Mouse (Mus musculus) MEL (cell line): Measurements from ENCODE around the gene Bad.

Experiments used
- CTCF ChIP-seq, 3 experiments: IDR thresholded peaks in 2 of 3; conservative IDR thresholded peaks in 1 of 3; 2 replicates each; pipeline ENCODE4 v1.5.1; 2011 to 2012; ENCODE audit warnings: low read length in 3 of 3, low read depth in 2 of 3, mild to moderate bottlenecking in 2 of 3, improper control_type of control experiment in 1 of 3, inconsistent platforms in 1 of 3, mixed read lengths in 1 of 3, moderate library complexity in 1 of 3; ENCODE audit not compliant: control insufficient read depth in 1 of 3, insufficient read depth in 1 of 3, poor library complexity in 1 of 3, severe bottlenecking in 1 of 3
- ELF1 ChIP-seq: IDR thresholded peaks from 2 replicates; pipeline ENCODE4 v1.6.1; 2014; ENCODE audit warnings: low read depth, mild to moderate bottlenecking, inconsistent platforms, low read length, improper control_type of control experiment, moderate library complexity
- EP300 ChIP-seq, 2 experiments: IDR thresholded peaks; 2 replicates each; pipeline ENCODE4 v1.6.1; 2011; ENCODE audit warnings: improper control_type of control experiment in 2 of 2, low read length in 2 of 2, low read depth in 1 of 2, mild to moderate bottlenecking in 1 of 2
- MAX ChIP-seq: IDR thresholded peaks from 2 replicates; pipeline ENCODE4 v1.6.1; 2011; ENCODE audit warnings: low read length, improper control_type of control experiment
- MAZ ChIP-seq: IDR thresholded peaks from 2 replicates; pipeline ENCODE4 v1.6.1; 2012; ENCODE audit warnings: low read depth, mild to moderate bottlenecking, inconsistent platforms, low read length, improper control_type of control experiment
- MYC ChIP-seq: IDR thresholded peaks from 2 replicates; pipeline ENCODE4 v1.6.1; 2011; ENCODE audit warnings: low read depth, mild to moderate bottlenecking, low read length, improper control_type of control experiment, moderate library complexity
- ZKSCAN1 ChIP-seq: IDR thresholded peaks from 2 replicates; pipeline ENCODE4 v1.6.1; 2012; ENCODE audit warnings: low read depth, mild to moderate bottlenecking, inconsistent platforms, low read length, improper control_type of control experiment, moderate library complexity
- ZMIZ1 ChIP-seq: IDR thresholded peaks from 2 replicates; pipeline ENCODE4 v1.6.1; 2012; ENCODE audit warnings: low read depth, mild to moderate bottlenecking, inconsistent platforms, low read length, improper control_type of control experiment, moderate library complexity

- TF ChIP-seq ELF1 (no peak), MAZ (no peak), MAX (no peak), CTCF (IDR thresholded peaks at IDR 0.05 in 2 of 3, conservative IDR thresholded peaks at IDR 0.05 in 1 of 3; ENCODE audit: control insufficient read depth in 1 of 3, insufficient read depth in 1 of 3, low read depth in 2 of 3, low read length in 3 of 3, poor library complexity in 1 of 3, severe bottlenecking in 1 of 3) (no peak), ZKSCAN1 (no peak), EP300 (IDR thresholded peaks at IDR 0.05; ENCODE audit: low read depth in 1 of 2, low read length in 2 of 2) (no peak), ZMIZ1 (no peak), MYC (no peak)
Observed at GRCm38 (mm10) chr19:6918321-6918720, 23.3 kb upstream of the Bad start.
